Mouse (Mus musculus) kidney, postnatal 10 days (tissue): ENCODE data around the gene Slc44a3.
A peak's percentile ranks its signal among the peaks of the same experiment; 100 is the strongest.
"Not testable (repeated sequence)": the region's sequence is repeated elsewhere in the genome, so short reads cannot be mapped to it uniquely, and the experiment has no call there.

Source experiments
- DNase-seq: peaks from one replicate; pipeline ENCODE4 v3.0.0; 2021; ENCODE audit warnings: mixed read lengths

Slc44a3 gene

GRCm38 (mm10) chr3:121550370-121550769 is 18.2 kb upstream of the Slc44a3 start:
- peak; percentile 80 for DNase-seq

- no peak for DNase-seq
Measured at GRCm38 (mm10) chr3:121547851-121548624, 15.8 kb upstream of the Slc44a3 start.

GRCm38 (mm10) chr3:121540621-121541020 is 8.4 kb upstream of the Slc44a3 start:
- no peak for DNase-seq

GRCm38 (mm10) chr3:121539871-121540431 is 7.7 kb upstream of the Slc44a3 start:
- peak; percentile 35 for DNase-seq

- not testable (repeated sequence) for DNase-seq
Measured at GRCm38 (mm10) chr3:121538847-121539246, 6.6 kb upstream of the Slc44a3 start.

GRCm38 (mm10) chr3:121537996-121538395 is 5.8 kb upstream of the Slc44a3 start:
- no peak for DNase-seq

- no peak for DNase-seq
Measured at GRCm38 (mm10) chr3:121536803-121537202, 4.6 kb upstream of the Slc44a3 start.

GRCm38 (mm10) chr3:121535813-121536504 is 3.8 kb upstream of the Slc44a3 start:
- DNase-seq: peak; percentile 54

- DNase-seq: peak; percentile 37
Measured at GRCm38 (mm10) chr3:121531370-121532148, 645 bp downstream of the Slc44a3 start.

- peak; percentile 40 for DNase-seq
Measured at GRCm38 (mm10) chr3:121530546-121531258, 1.5 kb downstream of the Slc44a3 start.

- no peak for DNase-seq
Measured at GRCm38 (mm10) chr3:121526096-121527093, 5.8 kb downstream of the Slc44a3 start.

GRCm38 (mm10) chr3:121521633-121522125 is 10.5 kb downstream of the Slc44a3 start:
- no peak for DNase-seq

GRCm38 (mm10) chr3:121521123-121521522 is 11.1 kb downstream of the Slc44a3 start:
- DNase-seq: no peak

- no peak for DNase-seq
Measured at GRCm38 (mm10) chr3:121517030-121517429, 15.2 kb downstream of the Slc44a3 start.

GRCm38 (mm10) chr3:121509141-121509540 is 23.1 kb downstream of the Slc44a3 start:
- DNase-seq: no peak

GRCm38 (mm10) chr3:121507678-121508077 is 24.5 kb downstream of the Slc44a3 start:
- DNase-seq: no peak

GRCm38 (mm10) chr3:121506756-121507155 is 25.4 kb downstream of the Slc44a3 start:
- no peak for DNase-seq

- DNase-seq: no peak
Measured at GRCm38 (mm10) chr3:121506175-121506574, 26.0 kb downstream of the Slc44a3 start.

GRCm38 (mm10) chr3:121504927-121505487 is 27.2 kb downstream of the Slc44a3 start:
- no peak for DNase-seq

- no peak for DNase-seq
Measured at GRCm38 (mm10) chr3:121500734-121501133, 31.5 kb downstream of the Slc44a3 start.
